Mouse (Mus musculus): ENCODE measurements around the gene Lamb1. TPM values are rescaled to one million over a fixed set of nuclear protein-coding genes. Genes with fewer than 3 reads are reported as not detected.

Lamb1 gene
- polyA plus RNA-seq, 1 experiment from 2014 or later, result 38.1 TPM

DNA sequence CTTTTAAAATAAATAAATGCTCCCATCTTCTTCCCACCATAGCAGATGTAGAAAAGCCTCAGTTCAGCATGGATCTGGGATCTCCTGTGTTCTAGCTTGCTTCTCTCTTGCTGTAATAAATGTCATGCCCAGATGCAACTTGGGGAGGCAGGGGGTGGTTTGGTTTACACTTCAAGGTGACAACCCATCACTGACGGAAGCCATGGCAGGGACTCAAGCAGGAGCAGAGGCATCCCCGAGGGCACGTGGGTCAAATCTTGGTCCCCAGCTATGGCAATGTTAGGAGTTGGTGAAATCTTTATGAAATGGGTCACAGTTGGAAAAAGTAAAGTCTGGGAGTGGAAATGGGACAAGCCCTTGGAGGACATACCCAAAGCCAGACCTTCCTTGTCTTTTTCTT lies 20.3 kb upstream of the Lamb1 start:
- Histone ChIP-seq H3K4me2 (ENCODE audit: low read depth, severe bottlenecking) (no peak overlapping the region), H3K9ac (ENCODE audit: low read length) (no peak overlapping the region), H3K4me3 (ENCODE audit: low read depth, low read length) (no peak overlapping the region), H3K9me3 (ENCODE audit: control insufficient read depth, low read length) (no peaks in the 10 kb centered on the region), H3K27me3 (ENCODE audit: control insufficient read depth, insufficient read depth, low read length) (no peaks in the 10 kb centered on the region), H3K4me1 (ENCODE audit: control insufficient read depth, insufficient read depth, low read length) (0 out of 2 replicates have a peak, but pooled peaks cover 2% of the 10 kb centered on the region), H3K27ac (replicated peaks; ENCODE audit: low read depth, low read length) (no peak overlapping the region), H3K36me3 (ENCODE audit: control insufficient read depth, insufficient read depth, low read length) (no peaks in the 10 kb centered on the region)
- DNase-seq (ENCODE audit: low spot score) (no peak), ATAC-seq (ENCODE audit: insufficient number of reproducible peaks, low FRiP score, low TSS enrichment, low read depth) (no peak)
- WGBS, result 73% methylated on average over 3 of the region's 3 CpGs

- DNase-seq (ENCODE audit: low spot score) (no peak), ATAC-seq (ENCODE audit: insufficient number of reproducible peaks, low FRiP score, low TSS enrichment, low read depth) (no peak)
- H3K27me3 ChIP-seq (ENCODE audit: control insufficient read depth, insufficient read depth, low read length), result no peaks in the 10 kb centered on the region
- 64% methylated on average over 3 of the region's 3 CpGs for WGBS
- no peak overlapping the region for H3K4me2 ChIP-seq (ENCODE audit: low read depth, severe bottlenecking)
- no peaks in the 10 kb centered on the region for H3K9me3 ChIP-seq (ENCODE audit: control insufficient read depth, low read length)
- H3K4me3 ChIP-seq (ENCODE audit: low read depth, low read length), result no peak overlapping the region
- no peak overlapping the region for H3K9ac ChIP-seq (ENCODE audit: low read length)
- 0 out of 2 replicates have a peak, but pooled peaks cover 2% of the 10 kb centered on the region for H3K4me1 ChIP-seq (ENCODE audit: control insufficient read depth, insufficient read depth, low read length)
- H3K36me3 ChIP-seq (ENCODE audit: control insufficient read depth, insufficient read depth, low read length), result no peaks in the 10 kb centered on the region
- H3K27ac ChIP-seq (replicated peaks; ENCODE audit: low read depth, low read length), result no peak overlapping the region
These were observed 18.9 kb upstream of the Lamb1 start for GRCm38 (mm10) chr12:31246153-31246552.

GRCm38 (mm10) chr12:31246615-31247014 lies 18.4 kb upstream of the Lamb1 start:
- 0 out of 2 replicates have a peak, but pooled peaks cover 2% of the 10 kb centered on the region for H3K4me1 ChIP-seq (ENCODE audit: control insufficient read depth, insufficient read depth, low read length)
- H3K27me3 ChIP-seq (ENCODE audit: control insufficient read depth, insufficient read depth, low read length), result no peaks in the 10 kb centered on the region
- H3K9me3 ChIP-seq (ENCODE audit: control insufficient read depth, low read length), result no peaks in the 10 kb centered on the region
- H3K36me3 ChIP-seq (ENCODE audit: control insufficient read depth, insufficient read depth, low read length), result no peaks in the 10 kb centered on the region
- no peak overlapping the region for H3K4me2 ChIP-seq (ENCODE audit: low read depth, severe bottlenecking)
- DNase-seq (ENCODE audit: low spot score) (no peak), ATAC-seq (ENCODE audit: insufficient number of reproducible peaks, low FRiP score, low TSS enrichment, low read depth) (no peak)
- WGBS, result 50% methylated on average over 3 of the region's 3 CpGs
- H3K9ac ChIP-seq (ENCODE audit: low read length), result no peak overlapping the region
- no peak overlapping the region for H3K27ac ChIP-seq (replicated peaks; ENCODE audit: low read depth, low read length)
- H3K4me3 ChIP-seq (ENCODE audit: low read depth, low read length), result no peak overlapping the region

GRCm38 (mm10) chr12:31248165-31248564 lies 16.9 kb upstream of the Lamb1 start:
- Histone ChIP-seq H3K27me3 (ENCODE audit: control insufficient read depth, insufficient read depth, low read length) (no peaks in the 10 kb centered on the region), H3K4me1 (ENCODE audit: control insufficient read depth, insufficient read depth, low read length) (0 out of 2 replicates have a peak, but pooled peaks cover 2% of the 10 kb centered on the region), H3K9me3 (ENCODE audit: control insufficient read depth, low read length) (no peaks in the 10 kb centered on the region), H3K27ac (replicated peaks; ENCODE audit: low read depth, low read length) (no peak overlapping the region), H3K4me2 (ENCODE audit: low read depth, severe bottlenecking) (no peak overlapping the region), H3K36me3 (ENCODE audit: control insufficient read depth, insufficient read depth, low read length) (no peaks in the 10 kb centered on the region), H3K9ac (ENCODE audit: low read length) (no peak overlapping the region), H3K4me3 (ENCODE audit: low read depth, low read length) (no peak overlapping the region)
- DNase-seq (ENCODE audit: low spot score) (no peak), ATAC-seq (ENCODE audit: insufficient number of reproducible peaks, low FRiP score, low TSS enrichment, low read depth) (no peak)
- 30% methylated on average over 3 of the region's 3 CpGs for WGBS

- no peak for DNase-seq (ENCODE audit: low spot score)
- WGBS, result 26% methylated on average over 10 of the region's 10 CpGs
These were observed 16.4 kb upstream of the Lamb1 start for GRCm38 (mm10) chr12:31248681-31249080.

GRCm38 (mm10) chr12:31252259-31252658 lies 12.8 kb upstream of the Lamb1 start:
- Histone ChIP-seq H3K4me2 (ENCODE audit: low read depth, severe bottlenecking) (no peak overlapping the region), H3K36me3 (ENCODE audit: control insufficient read depth, insufficient read depth, low read length) (no peaks in the 10 kb centered on the region), H3K27ac (replicated peaks; ENCODE audit: low read depth, low read length) (no peak overlapping the region), H3K4me1 (ENCODE audit: control insufficient read depth, insufficient read depth, low read length) (0 out of 2 replicates have a peak, but pooled peaks cover 4% of the 10 kb centered on the region), H3K9me3 (ENCODE audit: control insufficient read depth, low read length) (no peaks in the 10 kb centered on the region), H3K4me3 (ENCODE audit: low read depth, low read length) (no peak overlapping the region), H3K9ac (ENCODE audit: low read length) (no peak overlapping the region), H3K27me3 (ENCODE audit: control insufficient read depth, insufficient read depth, low read length) (no peaks in the 10 kb centered on the region)
- ATAC-seq (ENCODE audit: insufficient number of reproducible peaks, low FRiP score, low TSS enrichment, low read depth), result no peak
- no peak for DNase-seq (ENCODE audit: low spot score)
- 45% methylated on average over 4 of the region's 4 CpGs for WGBS

More at GRCm38 (mm10) chr12:31248681-31249080, 16.4 kb upstream of the Lamb1 start:
- Histone ChIP-seq H3K4me3 (ENCODE audit: low read depth, low read length) (no peak overlapping the region), H3K4me2 (ENCODE audit: low read depth, severe bottlenecking) (no peak overlapping the region), H3K27ac (replicated peaks; ENCODE audit: low read depth, low read length) (no peak overlapping the region), H3K9ac (ENCODE audit: low read length) (no peak overlapping the region), H3K27me3 (ENCODE audit: control insufficient read depth, insufficient read depth, low read length) (no peaks in the 10 kb centered on the region), H3K9me3 (ENCODE audit: control insufficient read depth, low read length) (no peaks in the 10 kb centered on the region), H3K36me3 (ENCODE audit: control insufficient read depth, insufficient read depth, low read length) (no peaks in the 10 kb centered on the region), H3K4me1 (ENCODE audit: control insufficient read depth, insufficient read depth, low read length) (0 out of 2 replicates have a peak, but pooled peaks cover 2% of the 10 kb centered on the region)
- no peak for ATAC-seq (ENCODE audit: insufficient number of reproducible peaks, low FRiP score, low TSS enrichment, low read depth)

- DNase-seq (ENCODE audit: low spot score) (no peak), ATAC-seq (ENCODE audit: insufficient number of reproducible peaks, low FRiP score, low TSS enrichment, low read depth) (no peak)
- Histone ChIP-seq H3K9me3 (ENCODE audit: control insufficient read depth, low read length) (no peaks in the 10 kb centered on the region), H3K9ac (ENCODE audit: low read length) (no peak overlapping the region), H3K4me1 (ENCODE audit: control insufficient read depth, insufficient read depth, low read length) (0 out of 2 replicates have a peak, but pooled peaks cover 2% of the 10 kb centered on the region), H3K36me3 (ENCODE audit: control insufficient read depth, insufficient read depth, low read length) (no peaks in the 10 kb centered on the region), H3K4me2 (ENCODE audit: low read depth, severe bottlenecking) (no peak overlapping the region), H3K4me3 (ENCODE audit: low read depth, low read length) (no peak overlapping the region), H3K27me3 (ENCODE audit: control insufficient read depth, insufficient read depth, low read length) (no peaks in the 10 kb centered on the region), H3K27ac (replicated peaks; ENCODE audit: low read depth, low read length) (no peak overlapping the region)
- WGBS, result 87% methylated on average over 8 of the region's 8 CpGs
These were observed 10.1 kb upstream of the Lamb1 start for GRCm38 (mm10) chr12:31254978-31255377.

- Histone ChIP-seq H3K4me2 (ENCODE audit: low read depth, severe bottlenecking) (no peak overlapping the region), H3K36me3 (ENCODE audit: control insufficient read depth, insufficient read depth, low read length) (no peaks in the 10 kb centered on the region), H3K27ac (replicated peaks; ENCODE audit: low read depth, low read length) (no peak overlapping the region), H3K27me3 (ENCODE audit: control insufficient read depth, insufficient read depth, low read length) (no peaks in the 10 kb centered on the region), H3K9ac (ENCODE audit: low read length) (no peak overlapping the region), H3K4me1 (ENCODE audit: control insufficient read depth, insufficient read depth, low read length) (0 out of 2 replicates have a peak, but pooled peaks cover 2% of the 10 kb centered on the region), H3K4me3 (ENCODE audit: low read depth, low read length) (no peak overlapping the region), H3K9me3 (ENCODE audit: control insufficient read depth, low read length) (no peaks in the 10 kb centered on the region)
- no peak for DNase-seq (ENCODE audit: low spot score)
- ATAC-seq (ENCODE audit: insufficient number of reproducible peaks, low FRiP score, low TSS enrichment, low read depth), result no peak
- WGBS, result 73% methylated on average over 9 of the region's 9 CpGs
These were observed 8.7 kb upstream of the Lamb1 start for GRCm38 (mm10) chr12:31256121-31256903.
